Mouse (Mus musculus) G1E (cell line): ENCODE results near the gene Vapb. TPM values are rescaled to one million over a fixed set of nuclear protein-coding genes. Genes with fewer than 3 reads are reported as not detected.

Source experiments
- ATAC-seq: 2 replicates; pipeline ENCODE4 v1.8.0; 2016; ENCODE audit warnings: mild to moderate bottlenecking; ENCODE audit not compliant: insufficient number of reproducible peaks, poor library complexity, low FRiP score, severe bottlenecking; ENCODE audit errors: extremely low read depth
- DNase-seq: peaks from one replicate; pipeline ENCODE4 v3.0.0; 2012; ENCODE audit warnings: low spot score
- H3K27me3 ChIP-seq: 2 replicates; pipeline ENCODE4 v1.6.1; 2012; ENCODE audit warnings: mild to moderate bottlenecking, low read length, inconsistent platforms; ENCODE audit not compliant: insufficient read depth
- H3K36me3 ChIP-seq: replicated peaks from 2 replicates; pipeline ENCODE3; 2012; ENCODE audit warnings: mild to moderate bottlenecking, inconsistent platforms
- H3K4me1 ChIP-seq: 2 replicates; pipeline ENCODE4 v1.6.1; 2012; ENCODE audit warnings: low read depth, low read length, inconsistent platforms, mixed read lengths; ENCODE audit not compliant: insufficient read depth
- H3K4me3 ChIP-seq: 2 replicates; pipeline ENCODE4 v1.5.1; 2012; ENCODE audit warnings: low read depth, mild to moderate bottlenecking, inconsistent platforms, low read length, moderate library complexity, mixed read lengths
- H3K9me3 ChIP-seq: replicated peaks from 2 replicates; pipeline ENCODE4 v1.6.1; 2012; ENCODE audit warnings: inconsistent platforms
- CTCF ChIP-seq: IDR thresholded peaks from 2 replicates; pipeline ENCODE4 v1.5.1; 2012; ENCODE audit warnings: low read depth, low read length, inconsistent platforms, mixed read lengths
- GATA1 ChIP-seq: IDR thresholded peaks from 2 replicates; pipeline ENCODE4 v1.6.1; 2012; ENCODE audit warnings: borderline replicate concordance, low read length, inconsistent platforms, mixed read lengths
- GATA2 ChIP-seq: IDR thresholded peaks from 2 replicates; pipeline ENCODE4 v1.6.1; 2012; ENCODE audit warnings: low read depth, low read length, inconsistent platforms, borderline replicate concordance
- POLR2AphosphoS5 ChIP-seq: IDR thresholded peaks from 2 replicates; pipeline ENCODE4 v1.6.1; 2012; ENCODE audit warnings: low read depth, low read length, inconsistent platforms; ENCODE audit not compliant: insufficient replicate concordance
- TAL1 ChIP-seq: conservative IDR thresholded peaks from 2 replicates; pipeline ENCODE4 v1.6.1; 2012; ENCODE audit warnings: low read depth, low read length, inconsistent platforms, mixed read lengths
- polyA plus RNA-seq: library from polyadenylated mRNA; stranded (reverse); fragments of >175 nt; gene quantifications from 2 replicates; pipeline ENCODE4 v1.2.3, GENCODE M21; 2012
- total RNA-seq, 2 experiments: library from RNA; stranded (forward) in 1 of 2; stranded (reverse) in 1 of 2; fragments of 200-1000 nt in 1 of 2; fragments of >200 nt in 1 of 2; fragmentation: Nextera tagmentation in 1 of 2; gene quantifications; 2 replicates each; pipeline ENCODE4 v1.2.3; 2014 to 2017

Gene Vapb
- total and polyA plus RNA-seq, 3 experiments = 17.3 to 75.2 (median 23.6) TPM

- no peak overlapping the region for H3K4me3 ChIP-seq
- no peak for ATAC-seq
- DNase-seq = no peak
- no peaks in the 10 kb centered on the region for H3K27me3 ChIP-seq
- H3K9me3 ChIP-seq = peaks cover 32% of the 10 kb centered on the region
- no peaks in the 10 kb centered on the region for H3K36me3 ChIP-seq
- no peaks in the 10 kb centered on the region for H3K4me1 ChIP-seq
- TF ChIP-seq POLR2AphosphoS5 (no peak), GATA2 (no peak), TAL1 (no peak), GATA1 (no peak), CTCF (no peak)
Observed at GRCm38 (mm10) chr2:173810851-173811130, 73.5 kb downstream of the Vapb start.

- H3K4me3 ChIP-seq = no peak overlapping the region
- H3K9me3 ChIP-seq = peaks cover 33% of the 10 kb centered on the region
- no peaks in the 10 kb centered on the region for H3K27me3 ChIP-seq
- no peak for ATAC-seq
- no peak for TF ChIP-seq POLR2AphosphoS5
- TF ChIP-seq GATA2 = no peak
- TF ChIP-seq TAL1 = no peak
- TF ChIP-seq GATA1 = no peak
- TF ChIP-seq CTCF = no peak
- H3K36me3 ChIP-seq = no peaks in the 10 kb centered on the region
- no peaks in the 10 kb centered on the region for H3K4me1 ChIP-seq
- no peak for DNase-seq
Observed at GRCm38 (mm10) chr2:173811850-173812249, 74.5 kb downstream of the Vapb start.

GRCm38 (mm10) chr2:173813071-173813470 is 75.8 kb downstream of the Vapb start:
- Histone ChIP-seq H3K4me3 (no peak overlapping the region), H3K9me3 (peaks cover 32% of the 10 kb centered on the region), H3K36me3 (no peaks in the 10 kb centered on the region), H3K4me1 (no peaks in the 10 kb centered on the region), H3K27me3 (no peaks in the 10 kb centered on the region)
- TF ChIP-seq CTCF (no peak), GATA2 (no peak), TAL1 (no peak), POLR2AphosphoS5 (no peak), GATA1 (no peak)
- DNase-seq (no peak), ATAC-seq (no peak)

- H3K36me3 ChIP-seq = no peaks in the 10 kb centered on the region
- no peaks in the 10 kb centered on the region for H3K4me1 ChIP-seq
- ATAC-seq (no peak), DNase-seq (no peak)
- no peak overlapping the region for H3K4me3 ChIP-seq
- no peaks in the 10 kb centered on the region for H3K27me3 ChIP-seq
- TF ChIP-seq CTCF (no peak), GATA1 (no peak), GATA2 (no peak)
- H3K9me3 ChIP-seq = peaks cover 48% of the 10 kb centered on the region
Observed at GRCm38 (mm10) chr2:173826287-173826686, 89.0 kb downstream of the Vapb start.

- ATAC-seq (no peak), DNase-seq (no peak)
- no peak for TF ChIP-seq GATA2
- no peak for TF ChIP-seq TAL1
- no peak for TF ChIP-seq CTCF
- TF ChIP-seq GATA1 = no peak
- no peak for TF ChIP-seq POLR2AphosphoS5
- no peaks in the 10 kb centered on the region for H3K4me1 ChIP-seq
- peaks cover 44% of the 10 kb centered on the region for H3K9me3 ChIP-seq
- no peaks in the 10 kb centered on the region for H3K36me3 ChIP-seq
- H3K27me3 ChIP-seq = no peaks in the 10 kb centered on the region
- H3K4me3 ChIP-seq = no peak overlapping the region
Observed at GRCm38 (mm10) chr2:173827228-173827627, 89.9 kb downstream of the Vapb start.

- Histone ChIP-seq H3K36me3 (no peaks in the 10 kb centered on the region), H3K27me3 (no peaks in the 10 kb centered on the region), H3K9me3 (peaks cover 45% of the 10 kb centered on the region), H3K4me1 (no peaks in the 10 kb centered on the region), H3K4me3 (no peak overlapping the region)
- no peak for DNase-seq
- TF ChIP-seq GATA2 = no peak
- no peak for TF ChIP-seq TAL1
- TF ChIP-seq POLR2AphosphoS5 = no peak
- no peak for TF ChIP-seq CTCF
- TF ChIP-seq GATA1 = no peak
- no peak for ATAC-seq
Observed at GRCm38 (mm10) chr2:173828134-173828533, 90.8 kb downstream of the Vapb start.

- no peak overlapping the region for H3K4me3 ChIP-seq
- no peaks in the 10 kb centered on the region for H3K4me1 ChIP-seq
- H3K36me3 ChIP-seq = no peaks in the 10 kb centered on the region
- H3K9me3 ChIP-seq = peaks cover 34% of the 10 kb centered on the region
- TF ChIP-seq POLR2AphosphoS5 (no peak), CTCF (no peak), GATA2 (no peak), GATA1 (no peak), TAL1 (no peak)
- DNase-seq (no peak), ATAC-seq (no peak)
- H3K27me3 ChIP-seq = no peaks in the 10 kb centered on the region
Observed at GRCm38 (mm10) chr2:173832828-173833492, 95.6 kb downstream of the Vapb start.

Other genes with a start within 250 kb of the Vapb start
- not detected in 2 replicates for gene 1700021F07Rik, start 214.9 kb upstream of the Vapb start, total RNA-seq (2014; fragmentation: Nextera tagmentation)
- gene 1700021F07Rik, start 214.9 kb upstream of the Vapb start, total RNA-seq (2017) = not detected in 2 replicates
- gene 1700021F07Rik, start 214.9 kb upstream of the Vapb start, polyA plus RNA-seq = not detected in 2 replicates
- gene Ankrd60, start 159.1 kb upstream of the Vapb start, total RNA-seq (2014; fragmentation: Nextera tagmentation) = not detected in 2 replicates
- gene Ankrd60, start 159.1 kb upstream of the Vapb start, total RNA-seq (2017) = not detected in 2 replicates
- gene Ankrd60, start 159.1 kb upstream of the Vapb start, polyA plus RNA-seq = not detected in 2 replicates
- gene Rab22a, start 77.8 kb upstream of the Vapb start, total RNA-seq (2014; fragmentation: Nextera tagmentation) = 23.1 TPM in 2 replicates
- gene Rab22a, start 77.8 kb upstream of the Vapb start, total RNA-seq (2017) = 15.0 and 18.5 TPM in 2 replicates
- 13.9 and 22.5 TPM in 2 replicates for gene Rab22a, start 77.8 kb upstream of the Vapb start, polyA plus RNA-seq
- not detected in 2 replicates for gene 1700010B08Rik, start 18.1 kb upstream of the Vapb start, total RNA-seq (2014; fragmentation: Nextera tagmentation)
- gene 1700010B08Rik, start 18.1 kb upstream of the Vapb start, total RNA-seq (2017) = not detected in 2 replicates
- not detected in 2 replicates for gene 1700010B08Rik, start 18.1 kb upstream of the Vapb start, polyA plus RNA-seq